Mouse (Mus musculus) midbrain, embryonic 12.5 days (tissue): ENCODE data around the gene Spag9. TPM values are rescaled to one million over a fixed set of nuclear protein-coding genes. Genes with fewer than 3 reads are reported as not detected.

Experiments
- ATAC-seq: fragments of 200-750 bp; cut with Nextera tagmentation; 2 replicates; pipeline ENCODE4 v1.8.0; 2017; ENCODE audit warnings: low read depth, moderate TSS enrichment, moderate library complexity; ENCODE audit not compliant: low FRiP score
- H3K27ac ChIP-seq: fragments of 300-500 bp; sonication (generic); replicated peaks from 2 replicates; pipeline ENCODE4 v1.5.1; 2016; ENCODE audit warnings: mild to moderate bottlenecking
- H3K27me3 ChIP-seq: fragments of 300-500 bp; sonication (generic); 2 replicates; pipeline ENCODE4 v1.6.1; 2016; ENCODE audit warnings: mild to moderate bottlenecking
- H3K36me3 ChIP-seq: fragments of 300-500 bp; sonication (generic); 2 replicates; pipeline ENCODE4 v1.6.1; 2016
- H3K4me1 ChIP-seq: fragments of 300-500 bp; sonication (generic); 2 replicates; pipeline ENCODE4 v1.6.1; 2016
- H3K4me2 ChIP-seq: fragments of 300-500 bp; sonication (generic); replicated peaks from 2 replicates; pipeline ENCODE4 v1.6.1; 2016; ENCODE audit warnings: mild to moderate bottlenecking, moderate library complexity
- H3K4me3 ChIP-seq: fragments of 300-500 bp; sonication (generic); 2 replicates; pipeline ENCODE4 v1.5.1; 2016; ENCODE audit warnings: mild to moderate bottlenecking
- H3K9ac ChIP-seq: fragments of 300-500 bp; sonication (generic); replicated peaks from 2 replicates; pipeline ENCODE4 v1.6.1; 2016; ENCODE audit warnings: mild to moderate bottlenecking, moderate library complexity
- H3K9me3 ChIP-seq: fragments of 300-500 bp; sonication (generic); 2 replicates; pipeline ENCODE4 v1.6.1; 2016; ENCODE audit warnings: mild to moderate bottlenecking
- WGBS: fragments of 180-500 bp; shearing (Covaris S2); methylation state at CpG from one replicate; pipeline ENCODE4 v1.1.7; 2016; 5-methylcytosine and 5-hydroxymethylcytosine counted together
- polyA plus RNA-seq: library from polyadenylated mRNA; unstranded; fragments of >200 nt; fragmentation: Nextera tagmentation; extraction: Ambion mirVana; gene quantifications from 2 replicates; pipeline ENCODE4 v1.2.1, GENCODE M21; 2016

Spag9 gene
- polyA plus RNA-seq, 1 experiment from 2014 or later, result 134 TPM

DNA sequence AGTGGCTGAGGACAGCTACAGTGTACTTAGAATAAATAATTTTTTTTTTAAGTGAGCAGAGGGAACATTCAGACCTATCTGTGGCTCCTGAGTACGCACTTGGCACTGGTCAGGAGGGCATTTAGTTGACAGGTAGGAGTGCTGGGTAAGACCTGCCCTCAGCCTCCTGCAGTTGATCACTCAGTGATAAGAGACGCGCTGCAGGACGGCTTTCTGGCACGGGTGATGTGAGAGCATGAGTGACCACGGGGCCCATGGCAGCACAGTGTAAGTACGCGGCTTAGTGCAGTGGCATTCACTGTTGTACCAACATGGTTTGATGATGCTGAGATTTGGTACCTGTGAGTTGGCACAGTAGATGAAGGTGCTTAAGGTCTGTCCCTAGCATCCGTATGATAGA is 130.8 kb downstream of the Spag9 start:
- H3K36me3 ChIP-seq, result peaks cover 42% of the 10 kb centered on the region
- WGBS, result 96% methylated on average over 9 of the region's 9 CpGs
- peaks cover 10% of the 10 kb centered on the region for H3K4me1 ChIP-seq
- H3K27me3 ChIP-seq, result no peaks in the 10 kb centered on the region
- H3K4me3 ChIP-seq, result no peak overlapping the region
- no peaks in the 10 kb centered on the region for H3K9me3 ChIP-seq
- peak; percentile 25; the same call in 1 of the 2 replicates for ATAC-seq
- H3K9ac ChIP-seq, result no peak overlapping the region
- no peak overlapping the region for H3K27ac ChIP-seq
- no peak overlapping the region for H3K4me2 ChIP-seq

DNA sequence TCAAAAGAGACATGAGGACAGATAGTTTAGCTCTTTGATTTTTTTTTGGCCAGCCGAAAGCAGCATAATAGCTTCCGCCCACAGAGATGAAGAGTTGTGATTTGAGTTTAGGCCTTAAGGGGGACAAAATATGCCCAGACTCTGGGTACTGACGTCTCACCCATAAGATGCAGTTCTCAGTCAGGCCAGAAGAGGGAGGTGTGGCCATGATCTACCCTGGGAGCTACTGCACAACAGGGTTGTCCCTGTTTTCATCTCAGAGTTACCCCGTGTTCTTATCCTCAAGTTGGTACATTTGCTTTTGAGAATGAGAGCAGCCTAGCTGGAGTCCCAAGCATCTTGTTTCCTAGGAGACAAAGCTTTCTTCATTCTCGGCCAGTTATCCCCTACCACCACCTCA is 132.1 kb downstream of the Spag9 start:
- WGBS, result 42% methylated on average over 5 of the region's 5 CpGs
- peaks cover 10% of the 10 kb centered on the region for H3K4me1 ChIP-seq
- no peaks in the 10 kb centered on the region for H3K9me3 ChIP-seq
- peak; percentile 71; the same call in 1 of the 2 replicates for ATAC-seq
- H3K36me3 ChIP-seq, result peaks cover 29% of the 10 kb centered on the region
- no peak overlapping the region for H3K4me3 ChIP-seq
- no peak overlapping the region for H3K9ac ChIP-seq
- no peaks in the 10 kb centered on the region for H3K27me3 ChIP-seq
- H3K27ac ChIP-seq, result no peak overlapping the region
- H3K4me2 ChIP-seq, result no peak overlapping the region

DNA sequence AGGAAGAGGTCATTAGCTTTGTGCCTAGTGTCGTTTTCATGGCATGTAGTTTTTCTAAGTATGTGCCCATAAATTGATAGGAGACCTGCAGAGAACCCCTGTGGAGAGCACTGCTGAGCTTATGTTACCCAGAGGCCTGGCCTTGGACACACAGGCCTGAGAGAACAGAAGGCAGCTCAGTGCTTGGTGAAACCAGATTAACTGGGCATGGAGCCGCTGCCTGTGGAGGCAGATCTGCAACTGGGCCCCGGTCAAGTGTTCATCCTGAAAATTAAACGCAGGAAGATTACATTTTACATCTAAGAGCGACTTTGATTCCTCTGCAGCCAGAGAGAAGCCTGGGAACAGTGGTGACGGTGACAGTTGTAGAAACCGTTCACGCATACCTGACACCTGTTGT is 132.6 kb downstream of the Spag9 start:
- H3K36me3 ChIP-seq, result peaks cover 25% of the 10 kb centered on the region
- H3K4me2 ChIP-seq, result no peak overlapping the region
- peaks cover 14% of the 10 kb centered on the region for H3K4me1 ChIP-seq
- 89% methylated on average over 8 of the region's 8 CpGs for WGBS
- no peaks in the 10 kb centered on the region for H3K9me3 ChIP-seq
- H3K4me3 ChIP-seq, result no peak overlapping the region
- H3K9ac ChIP-seq, result no peak overlapping the region
- H3K27ac ChIP-seq, result 0 out of 2 replicates have a peak overlapping the region, but pooled peaks have one; percentile 7
- H3K27me3 ChIP-seq, result no peaks in the 10 kb centered on the region
- no peak for ATAC-seq

DNA sequence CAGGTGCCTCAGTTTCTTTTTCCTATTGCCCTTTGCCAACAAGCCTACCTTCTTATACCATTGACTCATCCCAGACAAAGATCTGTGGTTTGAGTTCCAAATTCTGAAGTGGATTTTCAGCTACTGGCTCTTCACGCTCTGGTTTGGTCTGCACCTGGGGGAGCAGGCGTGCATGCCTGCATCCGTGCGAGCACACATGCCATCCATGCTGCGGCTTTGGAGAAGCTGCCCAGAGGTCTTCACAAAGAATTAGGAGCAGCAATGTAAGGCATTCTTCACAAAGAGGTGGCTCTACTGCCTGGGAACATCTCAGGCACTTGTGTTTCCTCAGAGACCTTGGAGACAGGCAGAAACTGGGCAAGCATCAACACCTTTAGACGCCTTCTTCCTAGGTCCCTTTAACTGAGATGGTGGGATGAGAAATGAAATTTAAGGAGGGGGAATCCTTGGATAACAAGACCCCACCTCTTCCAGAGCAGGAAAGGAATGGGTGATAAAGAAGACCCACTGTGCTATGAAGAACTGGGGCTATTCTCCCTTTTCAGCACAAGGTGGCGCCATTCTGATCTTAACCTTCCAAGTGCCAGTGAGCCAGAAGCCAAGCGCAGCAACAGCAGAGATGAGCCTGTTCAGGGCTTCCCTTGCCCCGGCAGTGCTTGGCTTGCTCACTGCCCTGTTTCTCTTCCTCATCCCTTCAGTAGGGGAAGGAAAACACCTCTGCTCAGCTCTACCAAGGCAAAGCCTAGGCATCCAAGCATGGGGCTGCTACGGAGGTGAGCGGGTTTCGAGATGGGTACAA is 133.6 kb downstream of the Spag9 start:
- H3K9me3 ChIP-seq, result no peaks in the 10 kb centered on the region
- ATAC-seq, result peak; percentile 36; the same call in 1 of the 2 replicates
- no peak overlapping the region for H3K27ac ChIP-seq

DNA sequence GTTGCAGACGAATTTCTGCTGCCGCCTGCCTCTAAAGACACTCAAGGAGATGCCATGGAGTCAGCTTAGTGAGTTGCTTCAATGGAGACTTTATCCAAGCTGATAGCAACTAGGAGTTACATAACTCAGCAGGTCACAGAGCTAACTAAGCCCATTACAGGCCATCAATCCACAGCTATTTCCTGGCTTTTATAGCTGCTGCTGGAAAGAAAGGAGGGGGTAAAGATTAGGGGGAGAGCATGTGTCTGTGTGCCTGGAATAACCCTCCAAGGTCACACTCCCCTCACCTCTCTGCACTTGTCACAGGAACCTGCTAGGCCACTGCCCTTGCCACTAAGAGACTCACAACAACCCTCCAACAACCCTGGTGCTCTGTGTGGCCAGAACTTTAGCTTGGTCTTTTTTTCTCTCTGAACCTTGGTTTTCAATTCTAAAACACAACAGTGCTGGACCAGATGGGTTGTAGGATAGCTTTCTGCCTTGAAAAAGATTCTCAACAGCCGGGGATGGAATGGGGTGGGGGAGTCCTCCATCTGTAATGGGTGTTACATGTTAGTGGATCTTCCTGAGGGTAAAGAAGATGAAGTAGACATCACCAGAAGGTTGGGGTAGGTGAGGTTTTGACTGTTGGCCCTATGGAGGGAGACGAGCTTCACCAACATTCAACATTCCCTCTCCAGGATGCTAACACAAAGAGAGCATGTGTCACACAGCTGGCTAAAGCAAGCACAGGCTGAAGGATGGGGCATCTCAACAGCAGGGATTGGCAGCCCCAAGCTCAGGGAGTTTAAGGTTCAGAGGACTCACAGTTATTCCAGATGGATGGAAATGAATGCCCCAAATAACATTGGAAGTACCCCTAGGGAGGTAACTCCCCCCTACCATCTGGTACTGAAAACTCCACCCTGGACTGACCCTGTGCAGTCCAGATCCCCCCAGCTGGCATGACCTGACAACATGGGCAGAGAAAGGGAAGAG is 134.5 kb downstream of the Spag9 start:
- H3K4me3 ChIP-seq, result no peak overlapping the region
- H3K9me3 ChIP-seq, result no peaks in the 10 kb centered on the region
- no peak overlapping the region for H3K27ac ChIP-seq
- no peak for ATAC-seq
- WGBS, result 64% methylated on average over 4 of the region's 4 CpGs
- peaks cover 25% of the 10 kb centered on the region for H3K4me1 ChIP-seq
- no peak overlapping the region for H3K4me2 ChIP-seq
- peaks cover 5% of the 10 kb centered on the region; the same call in 1 of the 2 replicates for H3K27me3 ChIP-seq
- H3K36me3 ChIP-seq, result peaks cover 8% of the 10 kb centered on the region
- no peak overlapping the region for H3K9ac ChIP-seq

More for the DNA sequence above, 133.6 kb downstream of the Spag9 start:
- peaks cover 23% of the 10 kb centered on the region for H3K4me1 ChIP-seq
- H3K27me3 ChIP-seq, result peaks cover 3% of the 10 kb centered on the region; the same call in 1 of the 2 replicates
- no peak overlapping the region for H3K4me2 ChIP-seq
- 64% methylated on average over 12 of the region's 12 CpGs for WGBS
- H3K36me3 ChIP-seq, result peaks cover 17% of the 10 kb centered on the region
- H3K9ac ChIP-seq, result no peak overlapping the region
- H3K4me3 ChIP-seq, result no peak overlapping the region

DNA sequence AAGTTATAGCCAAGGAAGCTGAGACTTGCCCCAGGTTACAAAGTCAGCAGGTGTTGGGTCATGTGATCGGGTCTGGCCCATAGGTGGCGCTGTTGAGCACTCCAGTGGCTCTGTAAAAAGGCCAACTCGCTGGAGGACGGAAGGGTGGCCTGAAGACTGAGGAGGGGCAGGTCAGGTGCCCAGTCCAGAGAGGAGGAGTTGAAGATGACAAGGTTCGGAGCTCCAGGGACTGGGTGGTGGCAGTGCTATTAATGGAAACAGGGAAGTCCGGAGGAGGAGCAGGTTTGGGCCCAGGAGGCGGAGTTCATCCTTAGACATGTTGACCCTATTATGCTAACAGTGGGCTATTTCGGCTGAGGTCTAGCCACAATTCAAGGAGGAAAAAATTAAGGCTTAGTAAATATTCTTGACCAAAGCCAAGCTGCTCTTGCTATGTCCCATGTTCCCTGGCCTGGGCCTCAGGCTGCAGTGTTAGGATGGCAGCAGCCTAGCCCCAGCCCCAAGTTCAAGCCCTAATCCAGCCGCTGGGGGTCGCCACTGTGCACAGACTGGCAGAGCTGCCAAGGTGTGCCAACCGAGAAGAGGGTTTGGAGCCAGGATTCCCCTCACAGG is 137.6 kb downstream of the Spag9 start:
- ATAC-seq, result peak; percentile 70
- H3K36me3 ChIP-seq, result no peaks in the 10 kb centered on the region
- no peak overlapping the region for H3K9ac ChIP-seq
- no peaks in the 10 kb centered on the region for H3K9me3 ChIP-seq
- 20% methylated on average over 11 of the region's 11 CpGs for WGBS
- no peak overlapping the region for H3K4me3 ChIP-seq
- no peak overlapping the region for H3K27ac ChIP-seq
- peaks cover 31% of the 10 kb centered on the region for H3K4me1 ChIP-seq
- H3K4me2 ChIP-seq, result peak overlapping the region; percentile 24; the same call in 1 of the 2 replicates
- H3K27me3 ChIP-seq, result peaks cover 5% of the 10 kb centered on the region; the same call in 1 of the 2 replicates

DNA sequence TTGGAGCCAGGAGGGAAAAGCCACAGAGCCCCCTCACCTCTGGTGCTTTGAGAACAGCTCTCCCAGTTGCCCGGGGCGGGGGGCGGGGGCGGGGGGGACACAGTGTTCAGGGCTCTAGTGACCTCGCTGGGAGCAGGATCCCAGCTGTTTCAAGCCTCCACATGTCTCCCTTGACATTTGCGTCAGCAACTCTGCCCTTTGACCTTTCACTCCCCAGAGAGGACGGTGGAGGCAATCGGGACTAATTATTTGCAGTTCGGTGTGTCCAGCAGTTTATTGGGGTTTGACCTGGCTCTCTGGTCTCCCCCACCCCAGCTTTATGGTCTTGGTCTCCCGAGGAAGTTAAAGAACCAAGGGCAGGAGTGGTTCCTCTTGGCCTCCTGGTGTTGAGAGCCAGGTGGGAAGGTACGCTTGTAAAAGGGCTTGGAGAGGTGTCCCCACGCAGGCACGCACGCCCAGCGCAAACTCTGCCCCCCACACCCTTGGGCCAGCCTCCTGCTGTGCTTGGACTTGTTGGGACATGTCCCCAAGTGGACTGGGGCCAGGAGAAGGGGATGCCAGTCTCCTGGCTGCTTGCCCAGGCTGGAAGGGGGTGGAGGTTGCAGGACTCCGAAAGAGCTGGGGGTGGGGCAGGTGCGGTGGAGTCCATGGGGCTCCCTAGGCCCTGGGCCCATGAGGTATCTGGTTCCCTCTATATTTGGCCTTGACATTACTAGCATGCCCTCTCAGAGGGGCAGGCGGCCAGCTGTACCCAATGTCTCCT is 138.4 kb downstream of the Spag9 start:
- Histone ChIP-seq H3K27ac (no peak overlapping the region), H3K4me2 (no peak overlapping the region), H3K36me3 (no peaks in the 10 kb centered on the region), H3K9ac (no peak overlapping the region), H3K9me3 (no peaks in the 10 kb centered on the region), H3K4me3 (no peak overlapping the region), H3K27me3 (peaks cover 5% of the 10 kb centered on the region; the same call in 1 of the 2 replicates), H3K4me1 (peaks cover 31% of the 10 kb centered on the region)
- WGBS, result 57% methylated on average over 18 of the region's 18 CpGs
- no peak for ATAC-seq

DNA sequence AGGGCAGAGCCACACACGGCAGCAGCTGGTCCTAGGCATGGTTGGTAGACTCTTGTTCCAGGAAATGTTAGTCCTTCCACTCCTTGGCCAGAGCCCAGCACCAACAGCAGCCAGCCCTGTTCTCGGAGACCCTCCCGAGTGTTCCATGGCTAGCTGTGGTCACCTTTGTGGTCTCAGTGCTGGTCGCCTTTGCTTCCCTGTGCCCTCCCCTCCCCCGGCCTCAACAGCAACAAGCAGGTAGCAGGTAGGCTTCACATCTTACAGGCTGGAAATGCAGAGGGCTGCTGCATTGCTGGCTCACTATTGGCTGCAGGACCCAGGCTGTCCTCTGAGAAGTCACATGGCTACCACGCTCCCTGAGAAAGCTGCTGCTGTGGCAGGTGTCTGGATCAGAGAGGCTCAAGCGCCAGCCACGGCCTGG is 139.7 kb downstream of the Spag9 start:
- no peak overlapping the region for H3K9ac ChIP-seq
- H3K4me2 ChIP-seq, result no peak overlapping the region
- 76% methylated on average over 8 of the region's 8 CpGs for WGBS
- H3K27ac ChIP-seq, result no peak overlapping the region
- no peak overlapping the region for H3K4me3 ChIP-seq
- no peak for ATAC-seq
- H3K36me3 ChIP-seq, result no peaks in the 10 kb centered on the region
- H3K9me3 ChIP-seq, result no peaks in the 10 kb centered on the region
- peaks cover 25% of the 10 kb centered on the region for H3K4me1 ChIP-seq
- H3K27me3 ChIP-seq, result peaks cover 5% of the 10 kb centered on the region; the same call in 1 of the 2 replicates

DNA sequence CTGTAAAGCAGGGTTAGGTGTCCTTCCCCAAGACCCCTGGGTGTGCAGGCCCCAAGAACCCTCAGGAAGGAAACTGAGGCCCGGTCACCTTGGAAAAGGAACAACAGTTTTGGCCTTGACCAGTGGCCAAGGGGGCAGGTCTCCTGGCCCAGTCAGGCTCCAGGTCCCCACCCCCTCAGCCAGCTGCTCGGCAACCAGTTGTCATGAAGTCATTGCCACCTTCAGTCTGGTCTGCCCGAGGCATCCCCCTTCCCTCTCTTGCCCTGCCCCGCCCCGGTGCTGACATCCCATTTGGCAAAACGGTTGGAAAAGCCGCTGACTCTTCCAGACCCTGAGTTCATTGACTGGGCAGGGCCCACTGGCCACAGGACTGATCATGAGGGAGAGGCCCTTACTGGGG is 140.8 kb downstream of the Spag9 start:
- H3K4me1 ChIP-seq, result peaks cover 21% of the 10 kb centered on the region
- no peaks in the 10 kb centered on the region for H3K9me3 ChIP-seq
- peaks cover 5% of the 10 kb centered on the region; the same call in 1 of the 2 replicates for H3K27me3 ChIP-seq
- H3K36me3 ChIP-seq, result no peaks in the 10 kb centered on the region
- no peak overlapping the region for H3K4me2 ChIP-seq
- H3K4me3 ChIP-seq, result no peak overlapping the region
- H3K27ac ChIP-seq, result no peak overlapping the region
- no peak for ATAC-seq
- WGBS, result 75% methylated on average over 7 of the region's 7 CpGs
- no peak overlapping the region for H3K9ac ChIP-seq

DNA sequence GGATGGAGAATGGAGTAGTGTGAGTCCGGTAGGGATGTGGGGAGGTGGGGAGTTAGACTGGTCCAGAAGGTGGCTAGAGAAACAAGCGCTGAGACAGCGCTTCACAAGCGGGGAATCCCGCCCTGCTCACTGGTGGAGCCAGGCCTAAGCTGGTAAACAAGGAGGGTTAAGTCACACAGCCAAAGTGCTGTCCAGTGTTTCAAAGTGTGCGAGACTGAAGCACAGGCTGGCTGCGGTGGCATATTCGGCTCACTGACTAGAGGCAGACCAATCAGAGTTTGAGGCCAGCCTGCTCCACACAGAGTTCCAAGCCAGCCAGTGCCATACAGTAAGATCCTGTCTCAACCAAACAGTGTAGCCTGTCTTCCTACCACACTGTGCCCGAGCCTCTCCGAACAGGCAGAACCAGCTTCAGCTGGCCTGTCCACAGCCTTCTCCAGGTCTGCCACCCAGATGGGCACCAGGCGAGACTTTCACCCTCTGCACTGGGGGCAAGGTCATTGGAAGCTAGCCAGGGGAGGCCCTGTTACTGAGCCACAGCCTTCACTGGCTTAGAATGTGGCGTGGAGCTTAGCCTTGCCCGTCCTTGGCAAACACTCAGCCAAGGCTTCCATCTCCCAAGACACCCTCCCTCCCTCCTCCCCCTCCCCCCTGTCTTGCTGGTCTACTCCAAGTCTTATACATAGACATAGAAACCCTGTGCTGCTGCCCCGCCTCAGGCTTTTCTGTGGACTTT is 141.6 kb downstream of the Spag9 start:
- H3K36me3 ChIP-seq, result no peaks in the 10 kb centered on the region
- H3K27ac ChIP-seq, result no peak overlapping the region
- ATAC-seq, result no peak
- WGBS, result 85% methylated on average over 14 of the region's 14 CpGs
- no peak overlapping the region for H3K4me3 ChIP-seq
- H3K9me3 ChIP-seq, result no peaks in the 10 kb centered on the region
- no peak overlapping the region for H3K4me2 ChIP-seq
- no peak overlapping the region for H3K9ac ChIP-seq
- H3K4me1 ChIP-seq, result peaks cover 21% of the 10 kb centered on the region
- H3K27me3 ChIP-seq, result peaks cover 5% of the 10 kb centered on the region; the same call in 1 of the 2 replicates
